Mouse (Mus musculus) ES-CJ7 (cell line): Measurements from ENCODE around the gene Gjb2.

Experiments used
- DNase-seq: peaks from one replicate; pipeline ENCODE4 v3.0.0; 2011; ENCODE audit warnings: low read depth, low spot score

Gene Gjb2

GRCm38 (mm10) chr14:57104106-57105023 is at the start of gene Gjb2:
TSS of gene Gjb2 (minus strand) at chr14:57104702.
- DNase-seq: peak; percentile 60

DNA sequence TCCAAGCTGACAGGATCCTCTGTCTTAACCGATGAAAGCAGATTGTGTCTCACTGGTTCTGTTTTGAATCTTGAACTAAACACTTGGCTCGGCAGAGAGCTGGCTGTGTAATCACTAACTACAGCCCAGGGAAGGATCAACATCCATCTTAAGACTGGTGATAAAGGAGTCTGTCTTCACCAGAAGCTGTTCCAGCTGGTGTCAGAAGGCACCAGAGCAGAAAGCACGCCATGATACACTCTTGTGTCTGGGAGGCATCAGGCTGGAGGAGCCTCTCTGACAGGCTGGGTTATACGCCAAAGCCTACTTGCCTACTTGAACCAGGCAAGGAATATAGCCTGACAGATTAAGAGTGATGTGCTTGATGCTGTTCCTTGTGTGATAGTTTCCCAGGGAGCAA is 41.2 kb upstream of the Gjb2 start:
- DNase-seq: no peak

DNA sequence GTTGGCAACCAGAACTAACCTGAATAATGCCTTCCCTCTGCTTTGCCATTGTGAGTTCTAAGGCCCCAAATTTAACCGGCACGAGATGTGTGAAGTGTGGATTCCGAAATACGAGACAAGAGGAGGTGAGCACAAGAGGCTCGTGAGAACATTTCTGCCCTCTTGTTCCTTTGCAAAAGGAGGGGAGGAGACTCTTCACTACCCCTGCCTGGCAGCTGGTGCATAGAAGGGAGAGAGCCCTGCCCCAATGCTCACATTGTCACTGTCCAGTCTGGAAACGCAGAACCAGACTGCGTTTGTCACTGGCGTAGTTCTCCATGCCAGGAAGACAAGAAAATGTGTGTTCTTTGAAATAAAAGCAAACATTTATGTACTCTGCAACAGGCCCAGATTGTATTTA is 30.8 kb upstream of the Gjb2 start:
- DNase-seq: no peak

DNA sequence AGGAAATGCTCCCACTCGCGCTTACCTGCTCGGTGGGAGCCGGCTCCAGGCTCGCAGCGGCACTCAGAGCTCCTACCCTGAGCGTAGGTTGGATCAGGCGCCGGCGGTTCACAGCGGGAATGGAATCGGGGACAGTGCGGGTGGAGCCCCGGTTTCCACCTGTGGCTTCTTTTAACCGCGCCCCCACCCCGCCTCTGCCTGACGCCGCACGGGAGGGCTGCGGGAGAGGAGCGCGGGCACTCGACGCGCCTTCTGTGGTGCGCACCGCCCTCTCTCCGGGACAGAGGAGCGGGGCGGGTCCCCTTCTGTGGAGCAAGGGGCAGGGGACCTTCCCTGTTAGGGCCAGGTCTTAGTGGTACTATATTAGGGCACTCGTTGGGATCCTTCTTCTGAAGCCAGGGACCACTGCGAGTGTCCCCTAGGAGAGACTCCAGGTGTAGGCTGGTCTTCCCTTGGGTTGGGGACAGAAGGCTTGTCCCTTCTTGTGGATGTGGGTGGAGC is 28.7 kb upstream of the Gjb2 start, which contains the start of gene Gjb6:
Gene Gjb6, minus strand, starts transcription at position 451 of the 501 bp plus-strand sequence.
- DNase-seq: no peak

DNA sequence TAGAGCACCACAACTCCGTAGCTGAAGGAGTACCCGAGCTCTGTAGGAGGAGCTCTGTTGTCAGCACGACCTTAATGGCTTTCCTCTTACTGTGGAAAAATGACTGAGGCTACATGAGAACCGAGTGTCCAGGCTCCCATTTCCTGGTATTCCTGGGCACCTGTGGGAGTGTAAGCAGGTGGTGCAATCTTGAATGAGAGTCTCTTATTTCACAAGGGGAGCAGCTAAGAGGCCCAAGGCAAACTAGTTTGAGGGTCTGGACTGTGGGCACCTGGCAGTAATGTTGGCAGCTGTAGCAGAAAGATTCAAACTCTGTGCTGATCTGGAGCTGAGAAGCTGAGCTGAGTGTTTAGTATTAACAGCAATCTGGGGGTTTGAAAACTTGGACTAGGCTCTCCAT is 22.9 kb upstream of the Gjb2 start:
- no peak for DNase-seq

DNA sequence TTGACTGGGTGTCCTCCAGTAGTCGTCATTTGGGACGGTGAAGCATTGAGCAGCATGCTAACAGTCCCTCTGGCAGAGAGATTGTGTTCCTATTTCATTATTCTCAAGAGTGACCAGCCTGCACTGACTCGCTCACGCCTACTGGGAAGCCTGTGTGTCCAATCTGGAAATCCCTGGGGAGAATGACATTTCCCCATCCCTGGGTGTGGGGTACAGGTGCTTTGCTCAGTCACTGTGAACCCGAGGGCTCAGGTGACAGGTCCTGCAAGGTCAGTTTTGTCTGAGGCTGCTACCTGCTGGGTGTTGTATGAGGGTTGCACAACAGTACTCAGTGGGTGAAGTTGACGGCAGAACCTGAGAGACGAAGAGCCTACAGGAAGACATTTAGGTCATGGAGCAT is 17.8 kb upstream of the Gjb2 start:
- no peak for DNase-seq

DNA sequence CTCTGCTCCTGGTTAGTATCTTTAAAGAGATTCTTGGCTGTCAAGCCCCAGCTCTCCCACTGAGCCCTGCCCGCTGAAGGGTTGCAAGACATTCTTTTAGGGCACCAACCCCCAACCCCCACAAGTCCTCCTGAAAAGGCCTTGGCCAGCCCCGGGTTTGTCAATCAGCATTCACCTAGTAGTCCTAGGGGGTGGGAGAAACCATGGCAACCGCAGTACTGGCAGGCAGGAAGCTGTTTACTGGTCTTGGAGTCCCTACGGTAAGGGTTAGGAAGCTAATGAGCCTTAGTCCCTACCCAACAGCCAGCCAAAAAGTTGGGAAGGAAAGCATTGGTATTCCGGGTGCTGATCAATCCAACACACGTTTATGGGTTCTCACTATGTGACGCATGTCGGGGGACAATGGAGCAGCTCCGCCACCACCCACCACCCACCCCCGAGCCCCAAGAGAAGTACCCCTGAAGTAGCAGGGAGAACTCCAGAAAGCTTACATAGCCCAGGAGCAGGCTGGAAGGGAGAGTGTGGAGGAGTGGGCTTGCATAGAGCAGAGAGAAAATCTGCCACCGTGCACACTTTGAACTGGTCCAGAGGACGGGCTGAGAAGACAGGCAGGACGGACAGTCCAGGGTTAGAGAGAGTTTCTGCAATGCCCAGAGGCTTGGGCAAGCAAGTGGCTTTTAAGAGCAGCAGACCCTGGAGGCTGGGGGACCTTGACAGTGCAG is 11.5 kb upstream of the Gjb2 start, which contains the start of gene Gm4491:
Gene Gm4491, minus strand, starts transcription at position 61 of the 722 bp plus-strand sequence.
- DNase-seq: peak; percentile 12

GRCm38 (mm10) chr14:57109194-57109593 is 4.7 kb upstream of the Gjb2 start:
- peak; percentile 51 for DNase-seq

DNA sequence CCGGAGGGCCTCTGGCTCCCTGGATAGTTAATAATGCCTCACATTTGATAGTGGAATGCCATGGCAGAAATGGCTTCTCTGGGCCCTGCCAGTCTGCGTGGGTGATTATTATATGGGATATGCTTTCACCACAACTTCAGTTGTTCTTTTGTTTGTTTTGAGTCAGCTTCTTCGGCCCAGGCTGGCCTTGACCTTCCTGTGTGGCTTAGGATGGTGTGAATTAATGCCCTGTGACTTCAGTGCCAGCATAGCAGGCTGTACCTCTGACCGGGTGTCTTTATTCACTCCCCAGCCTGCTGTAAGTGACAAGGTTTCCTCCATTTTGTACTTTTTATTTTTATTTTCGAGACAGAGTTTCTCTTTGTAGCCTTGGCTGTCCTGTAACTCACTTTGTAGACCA is 3.4 kb upstream of the Gjb2 start:
- DNase-seq: no peak

DNA sequence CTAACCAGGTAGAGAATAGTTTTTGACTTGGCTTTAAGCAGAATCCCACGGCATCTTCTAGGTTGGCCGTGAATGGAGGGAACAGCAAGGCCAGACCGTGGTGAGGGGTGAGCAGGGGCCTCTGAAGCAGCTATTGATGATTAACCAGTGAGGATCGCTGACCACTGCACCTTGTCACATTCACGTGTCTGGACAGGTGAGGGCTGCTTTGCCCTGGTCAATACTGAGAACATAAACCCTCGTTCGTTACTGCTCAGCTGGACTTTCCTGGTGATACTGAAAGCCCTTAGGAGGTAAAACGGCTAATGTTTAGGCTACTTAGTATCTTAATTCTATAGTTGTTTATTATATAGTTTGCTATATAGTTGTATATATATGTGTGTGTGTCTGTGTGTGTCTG is 2.6 kb upstream of the Gjb2 start:
- no peak for DNase-seq

GRCm38 (mm10) chr14:57105721-57106120 is 1.2 kb upstream of the Gjb2 start:
- DNase-seq: no peak

GRCm38 (mm10) chr14:57105111-57105510 is 609 bp upstream of the Gjb2 start:
- DNase-seq: no peak

DNA sequence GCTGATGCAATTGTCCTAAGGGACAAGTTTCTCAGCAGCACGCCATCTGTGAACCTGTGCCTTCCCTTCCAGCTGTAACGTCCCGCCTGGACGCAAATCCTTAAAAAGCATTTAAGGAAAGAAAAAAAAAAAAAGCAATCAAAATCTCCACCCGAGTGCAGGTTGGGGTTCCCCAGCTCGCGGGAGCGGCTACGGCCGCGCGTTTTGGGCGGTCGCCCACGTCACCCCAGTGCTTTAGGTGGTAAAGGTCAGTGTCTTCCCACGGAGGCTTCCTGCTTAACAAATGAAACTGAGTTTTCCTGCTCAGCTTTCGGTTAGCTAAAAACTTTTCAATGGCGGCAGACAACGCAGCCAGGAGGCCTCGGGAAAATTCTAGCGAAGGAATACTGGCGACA is 794 bp downstream of the Gjb2 start:
- peak; percentile 14 for DNase-seq

- no peak for DNase-seq
Measured at GRCm38 (mm10) chr14:57103121-57103520, 1.4 kb downstream of the Gjb2 start.

DNA sequence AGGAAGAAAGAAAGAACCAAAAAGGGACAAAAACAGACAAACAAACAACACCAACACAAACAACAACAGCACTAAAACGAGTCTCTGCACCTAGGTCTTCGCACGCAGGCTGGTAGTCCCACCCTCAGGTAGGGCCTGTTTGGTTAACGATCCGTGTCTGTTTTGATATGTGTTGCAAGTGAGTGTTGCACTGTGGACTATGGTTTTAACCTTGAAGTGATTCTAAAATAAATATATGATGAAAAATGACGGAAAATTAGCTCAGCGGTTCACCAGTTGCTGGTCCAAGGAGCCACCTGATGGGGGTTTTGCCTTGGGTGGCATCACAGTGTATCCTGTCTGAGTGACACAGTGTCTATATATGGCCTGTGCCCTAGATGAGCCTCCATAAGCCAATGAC is 2.9 kb downstream of the Gjb2 start:
- no peak for DNase-seq

GRCm38 (mm10) chr14:57095855-57096254 is 8.6 kb downstream of the Gjb2 start:
- DNase-seq: no peak

DNA sequence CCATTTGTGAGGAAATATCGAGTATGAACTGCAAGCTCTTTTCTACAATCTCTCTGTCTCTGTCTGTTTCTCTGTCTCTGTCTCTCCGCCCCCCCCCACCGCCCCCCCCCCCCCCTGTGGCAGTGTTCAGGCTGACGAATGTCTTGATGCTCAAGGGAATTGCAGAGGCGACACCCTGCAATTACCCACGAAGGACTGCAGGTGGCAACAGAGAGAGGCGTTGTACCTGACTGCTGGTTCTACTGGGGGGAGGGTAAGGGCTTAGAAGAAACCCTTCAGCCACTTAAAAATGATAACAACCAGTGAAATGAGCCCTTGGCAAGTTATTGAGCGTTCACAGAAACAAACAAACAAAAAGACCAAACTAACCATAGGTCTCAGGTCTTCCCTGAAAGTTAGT is 11.5 kb downstream of the Gjb2 start:
- peak; percentile 83 for DNase-seq

DNA sequence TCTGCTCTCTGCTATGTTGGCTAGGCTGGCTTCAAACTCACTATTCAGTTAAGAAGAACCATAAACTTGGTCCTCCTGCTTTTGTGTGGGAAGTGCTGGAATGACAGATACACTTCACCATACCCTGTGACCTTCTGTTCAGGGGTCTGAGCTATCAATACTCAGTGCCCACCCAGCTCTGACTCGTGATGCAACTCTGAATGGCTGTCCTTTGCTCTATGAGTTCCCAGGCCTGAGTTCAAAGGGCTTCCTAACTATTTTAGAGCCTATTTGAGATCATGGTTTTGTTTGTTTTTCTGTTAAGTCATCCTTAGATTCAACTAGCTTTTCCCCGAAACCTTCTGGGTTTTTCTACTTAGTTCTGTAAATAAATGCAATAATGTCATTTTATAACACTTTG is 14.5 kb downstream of the Gjb2 start:
- DNase-seq: no peak

DNA sequence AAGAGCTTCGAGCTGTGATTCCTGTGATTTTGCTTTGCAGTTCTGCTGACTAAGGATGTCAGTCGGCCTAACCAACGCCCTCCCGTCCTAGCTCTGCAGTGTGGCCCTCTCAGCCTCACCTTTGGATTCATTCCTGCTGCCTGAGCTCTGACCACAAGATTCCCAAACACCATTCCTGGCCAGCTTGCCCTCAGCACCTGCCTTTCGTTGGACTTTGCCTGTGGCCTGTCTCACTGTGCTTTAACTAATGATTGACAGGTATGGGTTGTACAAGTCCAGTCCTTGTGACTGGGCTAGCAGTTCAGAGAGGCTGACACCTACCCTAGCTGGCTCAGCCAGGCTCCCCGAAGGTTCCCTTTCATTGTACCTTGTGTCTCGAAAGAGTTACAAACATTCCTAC is 15.4 kb downstream of the Gjb2 start:
- no peak for DNase-seq

- DNase-seq: no peak
Measured at GRCm38 (mm10) chr14:57084180-57084668, 20.3 kb downstream of the Gjb2 start.

DNA sequence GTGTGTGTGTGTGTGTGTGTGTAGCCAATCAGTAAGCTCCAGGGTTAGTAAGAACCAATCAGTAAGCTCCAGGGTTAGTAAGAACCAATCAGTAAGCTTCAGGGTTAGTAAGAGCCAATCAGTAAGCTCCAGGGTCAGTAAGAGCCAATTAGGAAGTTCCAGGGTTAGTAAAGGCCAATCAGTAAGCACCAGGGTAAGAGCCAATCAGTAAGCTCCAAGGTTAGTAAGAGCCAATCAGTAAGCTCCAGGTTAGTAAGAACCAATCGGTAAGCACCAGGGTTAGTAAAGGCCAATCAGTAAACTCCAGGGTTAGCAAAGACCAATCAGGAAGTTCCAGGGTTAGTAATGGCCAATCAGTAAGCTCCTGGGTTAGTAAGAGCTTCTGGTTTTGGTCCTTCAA is 21.6 kb downstream of the Gjb2 start:
- DNase-seq: no peak

DNA sequence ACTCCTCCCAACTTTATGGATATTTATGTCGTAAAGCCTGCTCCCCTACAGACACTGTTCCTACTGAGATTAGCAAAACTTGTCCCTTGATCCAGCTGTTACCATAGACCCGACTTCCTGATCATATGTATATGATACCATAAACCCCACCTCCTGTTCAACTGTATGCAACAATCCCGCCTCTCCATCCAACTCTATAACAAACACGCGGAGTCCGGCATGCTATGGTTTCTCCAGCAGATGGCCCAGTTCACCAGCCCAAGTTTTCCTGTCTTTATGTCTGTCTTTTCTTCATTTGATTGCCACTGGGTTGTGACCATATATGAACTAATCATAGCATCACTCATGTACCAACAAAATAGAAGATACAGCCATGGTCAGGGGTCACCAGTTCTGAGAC is 29.0 kb downstream of the Gjb2 start:
- DNase-seq: no peak
